Mouse (Mus musculus): ENCODE data around the gene Sppl2b.

GRCm38 (mm10) chr10:80871581-80871980 lies 16.5 kb downstream of the Sppl2b start, which contains the start of gene Tmprss9:
- TF ChIP-seq POLR2A (IDR thresholded peaks at IDR 0.05; ENCODE audit: borderline replicate concordance, extremely low read depth, insufficient read depth, insufficient read length, poor library complexity, severe bottlenecking) (no peak), CTCF (IDR thresholded peaks at IDR 0.05; ENCODE audit: borderline replicate concordance, extremely low read depth, insufficient read depth, insufficient read length) (no peak)
